ENCODE assay signal across 8 mouse cellular contexts in genomic region chr1:65178126-65178901, GRCm38 (mm10). TPM values are rescaled to one million over a fixed set of nuclear protein-coding genes. Genes with fewer than 3 reads are reported as not detected.
DNase-seq lines count a peak whose midpoint lies in the region; ATAC-seq lines count a peak whose summit lies in the region.

No protein-coding gene starts in this region.

- intact Hi-C loops in left cerebral cortex, postnatal 10 days (cut with DNase I), result loop anchor here (2.0 to 5.0 kb wide), 3 partner anchors 66 to 461 kb away; no protein-coding TSS in a partner anchor

- DNase-seq in adipocyte (ENCODE audit: low spot score), result peak; percentile 99
- DNase-seq in embryo, embryonic 10 days (ENCODE audit: low spot score), result peak; percentile 94
- DNase-seq in gastrocnemius, postnatal 10 days, result peak; percentile 94
- DNase-seq in left cerebral cortex, postnatal 10 days (ENCODE audit: extremely low spot score in 1 of 2, low spot score in 2 of 2), result peak; percentile 89 to 93
- DNase-seq in right cerebral cortex, postnatal 25 days, result peak; percentile 89
- peak; percentile 91 to 94 for DNase-seq in urinary bladder, postnatal 4 days (ENCODE audit: low spot score in 2 of 2)

- peak; percentile 90 for ATAC-seq in inflammation-experienced regulatory T-cells, adult 6 months
- ATAC-seq in megakaryocyte-erythroid progenitor cell, adult 5-6 weeks (replicated peaks; ENCODE audit: low FRiP score, low TSS enrichment, poor library complexity, severe bottlenecking), result peak; percentile 89

RNA-seq across cellular contexts. Expression of gene Idh1, which starts 8.0 kb away (rescaled TPM):
- total RNA-seq in gastrocnemius, postnatal 10 days (2021), result 10 to 100 TPM; 40.7 to 40.9 TPM
- polyA plus RNA-seq in inflammation-experienced regulatory T-cells, adult 6 months (2017; shearing (Covaris generic)), result 10 to 100 TPM in 1 of 3 experiments, 1 to 10 TPM in 2; 6.3 to 13.0 (median 9.4) TPM
- total RNA-seq in left cerebral cortex, postnatal 10 days (2021), result 100 to 1,000 TPM; 119 to 143 TPM
- total RNA-seq in megakaryocyte-erythroid progenitor cell, adult 5-6 weeks (2014; fragmentation: Nextera tagmentation), result 5.7 and 12.6 TPM in 2 replicates
- 5.3 and 21.9 TPM in 2 replicates for total RNA-seq in megakaryocyte-erythroid progenitor cell, adult 5-6 weeks (2017)

RNA-seq across cellular contexts. Expression of gene Pikfyve, which starts 8.2 kb away (rescaled TPM):
- 10 to 100 TPM in 1 of 2 experiments, 1 to 10 TPM in 1; 8.9 to 12.7 TPM for total RNA-seq in gastrocnemius, postnatal 10 days (2021)
- 10 to 100 TPM in 2 of 3 experiments, 1 to 10 TPM in 1; 9.5 to 14.6 (median 13.5) TPM for polyA plus RNA-seq in inflammation-experienced regulatory T-cells, adult 6 months (2017; shearing (Covaris generic))
- 10 to 100 TPM; 39.9 to 42.3 TPM for total RNA-seq in left cerebral cortex, postnatal 10 days (2021)
- total RNA-seq in megakaryocyte-erythroid progenitor cell, adult 5-6 weeks (2014; fragmentation: Nextera tagmentation), result 15.4 and 38.5 TPM in 2 replicates
- 23.1 and 24.2 TPM in 2 replicates for total RNA-seq in megakaryocyte-erythroid progenitor cell, adult 5-6 weeks (2017)

RNA-seq across cellular contexts. Expression of gene D630023F18Rik, which starts 55.3 kb away (rescaled TPM):
- not detected for total RNA-seq in gastrocnemius, postnatal 10 days (2021)
- not detected for polyA plus RNA-seq in inflammation-experienced regulatory T-cells, adult 6 months (2017; shearing (Covaris generic))
- total RNA-seq in left cerebral cortex, postnatal 10 days (2021), result 10 to 100 TPM; 15.1 to 18.3 TPM
- total RNA-seq in megakaryocyte-erythroid progenitor cell, adult 5-6 weeks (2014; fragmentation: Nextera tagmentation), result not detected in 2 replicates
- not detected in 2 replicates for total RNA-seq in megakaryocyte-erythroid progenitor cell, adult 5-6 weeks (2017)

RNA-seq across cellular contexts. Expression of gene Gm28845, which starts 59.0 kb away (rescaled TPM):
- total RNA-seq in gastrocnemius, postnatal 10 days (2021), result not detected
- polyA plus RNA-seq in inflammation-experienced regulatory T-cells, adult 6 months (2017; shearing (Covaris generic)), result not detected
- total RNA-seq in left cerebral cortex, postnatal 10 days (2021), result 1 to 10 TPM; 1.4 to 1.7 TPM
- total RNA-seq in megakaryocyte-erythroid progenitor cell, adult 5-6 weeks (2014; fragmentation: Nextera tagmentation), result not detected in 2 replicates
- total RNA-seq in megakaryocyte-erythroid progenitor cell, adult 5-6 weeks (2017), result not detected in 2 replicates

Comparison
In these comparisons a context has a peak if more than half of its experiments do, and no peak if none do; other contexts are left out.
1. Peak in every context shown above with its lines: DNase-seq and ATAC-seq.
2. RNA of gene D630023F18Rik, which starts 55.3 kb away (total RNA-seq): 15.1 to 18.3 TPM in left cerebral cortex, postnatal 10 days; not detected in gastrocnemius, postnatal 10 days and not detected in megakaryocyte-erythroid progenitor cell, adult 5-6 weeks; every median in the first group is over 10 times any median in the second.